Comparison of ENCODE assay signal across 21 mouse cellular contexts in genomic region chr6:32657378-32657777, GRCm38 (mm10).
"Had no signal": no experiment of that assay in that cellular context is flagged by ENCODE, and none has a peak within 500 bp of the region (broad histone marks: within the 10 kb centered on the region; RNA-seq: fewer than 3 reads in every experiment).

No protein-coding gene starts in this region.

- ATAC-seq: hindbrain, postnatal 0 days; intestine, embryonic 16.5 days; liver, embryonic 12.5 days had no signal

- H3K27me3 ChIP-seq: heart, embryonic 12.5 days; hindbrain, embryonic 13.5 days; hindbrain, embryonic 15.5 days; kidney, embryonic 15.5 days; limb, embryonic 13.5 days; limb, embryonic 15.5 days; liver, embryonic 12.5 days had no signal

- DNase-seq: gastrocnemius, postnatal 14 days; gastrocnemius, postnatal 36 days; heart, adult 18-20 months; heart, postnatal 10 days; kidney, adult 11 months; kidney, adult 2 months; kidney, adult 9 months; kidney, postnatal 14 days; kidney, postnatal 36 days; layer of hippocampus, adult 9-11 months; layer of hippocampus, postnatal 36 days; left cerebral cortex, postnatal 4 days had no signal
